Mouse (Mus musculus) spleen, embryonic (tissue): ENCODE results near the gene Pdia2.

Experiments used
- CTCF ChIA-PET: fragments of 350-600 bp; sonication (Branson Sonifier 250); formaldehyde crosslinking; loops from one replicate; lab custom pipeline; 2022; lab: Charles Lee

Gene Pdia2

DNA sequence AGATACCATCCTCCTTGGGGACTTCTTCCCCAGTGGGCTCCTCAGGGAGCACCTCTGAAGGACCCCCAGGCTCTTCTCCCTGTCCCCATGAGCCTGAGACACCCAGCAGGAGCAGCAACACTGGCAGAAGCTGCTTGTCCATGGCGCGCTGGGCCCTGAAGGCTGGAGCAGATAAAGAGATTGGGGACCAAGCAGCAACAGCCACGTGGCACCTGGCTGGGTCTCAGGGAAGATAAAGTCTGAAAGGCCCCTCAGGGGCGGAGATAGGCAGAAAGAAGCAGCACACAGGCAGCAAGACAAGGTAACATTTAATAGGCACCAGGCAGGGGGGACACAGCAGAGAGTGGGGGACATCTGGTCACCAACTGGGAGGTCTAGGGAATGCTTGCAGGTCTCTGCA, at the start of gene Pdia2:
Gene Pdia2 (minus strand): TSS at position 196 of the 400 bp plus-strand sequence.
- CTCF ChIA-PET = no interaction called here

DNA sequence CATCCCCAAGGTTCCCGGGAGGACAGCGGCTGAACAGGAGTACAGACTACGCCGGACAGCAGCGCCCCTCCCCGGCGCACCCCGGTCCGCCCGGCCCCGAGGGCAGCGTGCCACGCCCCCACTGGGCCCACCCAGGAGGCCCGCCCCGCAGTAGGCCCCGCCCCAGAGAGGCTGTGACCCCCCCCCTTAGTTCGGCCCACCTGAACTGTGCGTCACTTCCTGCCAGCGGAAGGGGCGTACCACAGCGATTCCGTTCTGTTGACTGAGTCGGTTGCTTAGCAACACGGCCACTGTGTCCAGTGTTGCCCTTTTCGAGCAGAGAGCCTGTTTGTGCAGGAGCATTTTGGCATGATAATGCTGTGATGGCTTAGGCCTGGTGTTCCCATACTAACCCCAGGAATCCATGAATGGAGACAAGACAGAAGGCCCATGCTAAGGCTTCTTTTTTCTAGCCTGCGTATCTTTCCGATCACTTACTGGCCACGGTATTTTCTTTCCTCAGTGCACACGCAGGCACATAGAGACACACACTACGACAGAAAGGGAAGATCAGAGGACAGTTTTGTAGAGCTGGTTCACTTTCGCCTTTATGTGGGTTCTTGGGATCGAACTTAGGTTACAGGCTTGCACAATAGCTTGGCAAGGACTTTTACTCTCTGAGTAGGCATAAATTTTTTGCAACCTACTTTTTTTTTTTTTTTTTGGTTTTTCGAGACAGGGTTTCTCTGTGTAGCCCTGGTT, 45.4 kb upstream of the Pdia2 start, which contains the start of gene Fam234a:
Gene Fam234a (minus strand): TSS at position 142 of the 741 bp plus-strand sequence.
- CTCF ChIA-PET = interaction anchor here (0.6 kb wide), 1 partner anchor 122 kb away, joined by 3 read pairs; no protein-coding TSS in a partner anchor

DNA sequence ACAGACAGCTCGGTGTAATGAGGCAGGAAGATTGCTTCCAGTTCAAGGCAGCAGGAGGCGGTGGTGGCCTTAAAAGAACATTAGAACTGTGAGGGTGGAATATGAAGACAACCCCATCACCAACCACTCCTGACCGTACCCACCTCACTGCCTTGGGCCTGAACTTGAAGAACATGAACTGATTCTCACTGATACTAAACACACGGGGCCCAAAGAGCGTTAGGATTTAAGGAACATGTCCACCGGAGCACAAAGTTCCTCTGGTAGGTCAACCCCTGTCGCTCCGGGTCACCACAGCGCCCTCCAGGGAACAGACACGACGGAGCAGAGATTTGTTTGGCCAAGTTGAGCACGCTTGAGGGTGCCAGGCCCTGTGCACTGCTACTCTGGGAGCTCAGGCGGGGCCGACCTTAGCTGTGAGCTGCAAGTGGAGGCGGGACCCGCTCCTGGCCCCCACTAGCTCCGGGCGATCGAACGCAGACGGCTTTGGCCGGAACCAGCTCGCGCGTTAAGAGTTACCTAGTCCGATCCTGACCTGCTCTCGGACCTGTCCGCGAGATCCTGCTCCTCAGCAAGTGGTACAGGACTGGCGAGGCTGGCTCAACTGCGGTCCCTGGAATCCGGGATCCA, 44.7 kb upstream of the Pdia2 start:
- CTCF ChIA-PET = no interaction called here

DNA sequence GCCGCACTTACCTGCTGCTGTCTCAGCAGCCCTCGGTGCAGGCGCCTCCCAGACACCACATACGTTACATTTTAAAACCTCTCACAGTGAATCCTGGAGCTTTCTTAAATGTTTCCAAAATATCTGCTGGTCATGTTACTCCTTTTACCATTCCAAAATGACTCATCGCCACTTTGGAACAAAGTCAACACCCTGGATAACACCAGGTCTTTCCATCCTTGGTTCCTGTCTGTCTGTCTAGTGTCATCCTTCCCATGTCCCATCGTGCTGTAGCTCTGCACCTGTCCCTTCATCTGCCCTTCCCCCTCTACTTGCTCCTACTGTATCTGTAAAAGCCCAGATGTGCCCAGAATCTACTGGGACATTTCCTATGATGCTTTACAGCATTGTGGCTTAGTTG, 42.1 kb upstream of the Pdia2 start:
- CTCF ChIA-PET = no interaction called here

DNA sequence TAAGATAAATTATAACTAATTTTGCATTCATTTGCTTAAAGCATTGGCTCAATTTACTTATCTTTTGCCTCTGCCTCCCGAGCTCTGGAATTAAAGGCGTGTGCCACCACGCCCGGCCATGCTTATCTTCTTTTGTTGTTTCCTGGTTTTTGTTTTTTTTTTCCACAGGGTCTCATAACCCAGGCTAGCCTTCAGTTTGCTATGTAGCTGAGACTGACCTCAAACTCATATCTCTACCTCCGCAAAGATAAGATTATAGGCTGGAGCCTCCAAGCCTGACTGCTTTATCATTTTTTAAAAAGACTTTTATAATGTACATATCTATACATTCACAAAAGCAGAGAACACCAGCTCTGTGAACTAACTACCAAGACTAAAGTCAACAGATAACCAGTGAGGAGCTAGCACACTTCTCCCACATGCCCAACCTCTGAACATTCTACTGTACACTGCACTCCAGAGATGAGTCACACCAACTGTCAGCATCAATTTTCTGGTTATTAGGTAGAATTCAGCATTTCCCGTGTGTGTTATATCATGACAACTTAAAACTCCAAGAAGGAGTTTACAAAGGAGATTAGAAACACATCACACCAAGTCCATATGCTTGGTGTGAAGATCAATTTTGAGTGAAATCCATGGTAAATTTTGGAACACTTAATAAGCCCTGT, 41.4 kb upstream of the Pdia2 start:
- CTCF ChIA-PET = no interaction called here

DNA sequence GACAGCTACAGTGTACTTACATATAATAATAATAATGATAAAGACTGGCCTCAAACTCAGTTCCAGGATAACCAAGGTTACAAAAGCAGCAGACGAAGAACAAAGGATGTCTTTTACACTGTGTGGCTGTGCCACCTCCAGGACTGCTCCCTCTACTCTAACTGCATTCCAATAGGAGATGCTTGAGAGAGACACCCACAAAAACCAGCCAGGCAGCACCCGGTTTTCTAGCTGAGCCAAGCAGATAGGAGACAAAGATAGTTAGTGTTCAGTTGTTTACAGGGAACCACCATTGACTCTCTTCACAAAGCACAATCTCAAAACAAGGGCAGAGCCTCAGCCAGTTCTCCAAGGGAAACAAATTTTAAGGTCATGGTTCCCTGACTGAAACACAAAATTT, 40.7 kb upstream of the Pdia2 start:
- CTCF ChIA-PET = no interaction called here

DNA sequence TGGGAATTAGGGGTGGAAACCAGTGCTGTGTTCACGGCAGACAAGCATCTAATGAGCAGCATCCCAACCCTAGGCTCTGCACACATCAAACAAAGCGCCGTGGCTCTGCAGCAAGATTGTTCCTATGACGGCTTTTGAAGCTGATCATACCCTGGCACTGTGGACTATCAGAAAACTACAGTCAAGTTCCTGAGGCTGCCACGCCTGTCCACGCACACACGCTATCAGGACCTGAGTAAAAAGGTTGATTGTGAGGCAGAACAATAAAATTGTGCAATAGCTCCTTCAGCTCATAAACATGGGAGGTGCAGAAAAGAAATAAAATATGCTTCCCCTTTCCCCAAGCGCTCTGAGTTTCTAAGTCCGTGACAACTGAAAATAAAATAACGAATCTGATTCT, 38.8 kb upstream of the Pdia2 start:
- CTCF ChIA-PET = no interaction called here

DNA sequence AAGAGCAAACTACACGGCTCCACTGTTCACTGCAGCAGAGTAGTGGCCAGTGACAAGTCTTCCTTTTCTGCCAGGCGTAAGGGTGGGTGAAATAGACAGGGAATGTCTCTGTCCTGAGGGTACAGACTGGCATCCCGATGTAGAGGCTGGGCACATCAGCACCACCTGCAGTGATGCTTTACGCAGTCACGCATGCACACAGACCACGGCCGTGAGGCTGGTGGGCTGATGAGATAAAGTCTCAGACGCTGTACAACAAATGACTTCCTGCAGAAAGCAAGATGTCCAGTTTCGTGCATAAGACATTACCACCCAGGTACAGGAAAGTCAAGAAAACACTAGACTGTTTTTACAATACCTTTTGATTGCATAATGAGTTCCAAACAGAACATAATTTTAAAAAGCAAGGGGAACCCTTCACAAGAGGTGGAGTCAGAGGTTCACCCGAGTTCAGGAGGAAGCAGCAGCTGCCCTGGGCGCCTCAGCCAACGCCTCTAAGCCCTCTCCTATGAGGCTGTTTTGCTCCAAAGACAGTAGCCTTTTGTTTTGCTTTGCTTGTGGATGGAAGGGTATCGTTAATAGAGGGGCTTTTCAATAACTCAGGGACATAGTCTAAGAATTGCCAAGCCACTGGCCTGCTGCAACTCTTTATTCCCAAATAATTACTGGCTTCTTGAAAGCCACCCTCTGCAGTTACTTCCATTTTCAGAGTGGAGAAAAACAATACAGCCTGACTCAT, 36.4 kb upstream of the Pdia2 start:
- CTCF ChIA-PET = no interaction called here

DNA sequence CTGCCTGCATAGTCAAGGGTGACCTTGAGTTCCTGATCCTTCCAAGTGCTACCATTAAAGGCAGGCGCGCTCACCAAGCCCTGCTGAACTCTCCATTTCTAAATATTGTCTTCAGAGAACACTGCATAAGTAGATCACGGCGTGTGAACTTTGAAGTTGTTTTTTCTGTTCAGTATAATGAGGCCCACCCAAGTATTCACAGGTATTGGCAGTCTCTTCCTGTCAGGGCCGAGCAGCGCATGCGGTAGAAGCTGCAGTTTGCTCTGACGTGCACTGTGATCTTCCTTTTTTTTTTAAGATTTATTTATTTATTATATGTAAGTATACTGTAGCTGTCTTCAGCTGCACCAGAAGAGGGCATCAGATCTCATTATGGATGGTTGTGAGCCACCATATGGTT, 35.5 kb upstream of the Pdia2 start:
- CTCF ChIA-PET = no interaction called here

DNA sequence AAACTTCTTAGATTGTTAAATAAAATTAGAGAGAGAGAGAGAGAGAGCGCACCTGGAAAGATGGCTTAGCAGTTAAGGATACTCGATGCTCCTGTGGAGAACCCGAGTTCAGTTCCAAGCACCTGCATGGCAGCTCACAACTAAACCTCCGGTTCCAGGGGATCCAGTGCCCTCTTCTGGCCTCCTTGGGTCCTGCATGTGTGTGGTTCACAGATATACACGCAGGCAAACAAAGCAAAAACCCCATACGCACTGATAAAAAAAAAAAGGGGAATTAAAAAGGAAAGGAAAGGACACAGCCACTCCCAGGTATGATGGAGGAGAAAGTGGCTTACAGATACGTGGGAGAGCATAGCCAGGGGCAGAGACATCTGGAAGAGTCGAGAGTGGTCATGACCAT, 34.0 kb upstream of the Pdia2 start:
- CTCF ChIA-PET = no interaction called here

DNA sequence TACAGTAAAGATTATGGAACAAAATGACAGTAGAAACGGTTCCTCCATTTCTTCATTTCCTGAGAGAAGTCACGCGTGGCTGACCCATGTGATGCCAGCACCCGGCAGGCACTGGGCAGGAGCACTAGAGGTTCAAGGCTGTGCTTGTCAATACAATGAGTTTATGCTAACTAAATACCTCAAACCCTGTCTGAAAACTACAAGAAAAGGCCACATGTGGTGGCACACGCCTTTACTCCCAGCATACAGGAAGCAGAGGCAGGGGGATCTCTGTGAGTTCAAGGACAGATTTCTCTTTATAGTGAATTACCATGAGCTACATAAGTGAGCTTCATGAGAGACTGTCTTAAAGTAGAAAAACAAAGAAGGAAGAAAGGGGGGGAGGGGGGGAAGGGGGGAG, 32.3 kb upstream of the Pdia2 start:
- CTCF ChIA-PET = no interaction called here

DNA sequence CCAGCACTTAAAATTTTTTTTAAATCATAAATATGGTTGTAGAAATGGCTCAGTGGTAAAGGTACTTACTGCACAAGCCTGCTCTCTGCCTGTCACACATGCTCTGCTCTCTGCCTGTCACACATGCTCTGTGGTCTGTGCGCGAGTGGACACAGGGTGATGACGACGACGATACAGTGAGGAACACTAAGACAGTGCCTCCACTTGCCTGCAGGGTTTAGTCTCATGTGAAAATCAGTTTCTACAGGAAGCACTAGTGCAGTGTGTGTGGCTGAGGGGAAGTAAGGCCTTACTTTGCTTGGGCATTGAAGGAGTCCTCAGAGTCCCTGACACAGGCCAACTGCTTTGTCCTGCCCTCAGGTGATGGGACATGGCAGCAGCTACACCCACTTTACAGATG, 30.9 kb upstream of the Pdia2 start:
- CTCF ChIA-PET = no interaction called here

DNA sequence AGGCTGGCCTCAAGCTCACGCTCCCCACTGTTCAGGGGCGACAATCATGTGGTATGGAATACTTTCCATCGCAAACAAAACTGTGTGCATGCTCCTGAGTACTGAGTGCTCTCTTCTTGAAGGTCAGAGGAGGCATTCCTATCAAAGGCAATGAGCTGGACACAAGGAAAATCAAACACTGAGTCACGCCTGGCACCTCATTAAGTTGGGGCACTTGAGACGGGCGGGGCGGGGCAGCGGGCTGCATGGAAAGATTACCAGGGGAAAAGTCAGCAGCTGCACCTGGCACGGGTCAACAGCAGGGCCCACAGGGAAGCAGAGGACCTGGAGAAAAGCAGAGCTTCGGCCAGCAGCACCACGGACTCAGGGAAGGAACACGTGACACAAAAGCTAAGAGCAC, 26.3 kb upstream of the Pdia2 start:
- CTCF ChIA-PET = no interaction called here

DNA sequence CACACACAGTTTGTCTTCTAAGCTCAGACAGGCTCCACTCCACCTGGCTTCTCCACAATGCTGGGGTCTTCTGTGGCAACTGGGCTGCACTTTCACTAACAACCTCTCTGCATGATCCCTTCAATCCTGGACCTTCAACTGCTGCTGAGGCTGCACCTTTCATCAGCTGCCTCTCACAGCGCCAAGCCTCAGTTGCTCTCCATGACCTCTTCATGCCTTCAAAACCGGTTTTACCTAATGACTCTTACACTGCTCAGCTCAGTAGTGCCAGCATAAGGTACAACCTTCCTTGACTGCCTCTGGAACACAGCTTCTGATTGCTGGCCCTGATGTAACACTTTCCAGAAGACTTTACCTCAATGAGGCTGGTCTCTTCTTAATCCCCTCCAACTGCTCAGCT, 22.6 kb upstream of the Pdia2 start:
- CTCF ChIA-PET = no interaction called here

DNA sequence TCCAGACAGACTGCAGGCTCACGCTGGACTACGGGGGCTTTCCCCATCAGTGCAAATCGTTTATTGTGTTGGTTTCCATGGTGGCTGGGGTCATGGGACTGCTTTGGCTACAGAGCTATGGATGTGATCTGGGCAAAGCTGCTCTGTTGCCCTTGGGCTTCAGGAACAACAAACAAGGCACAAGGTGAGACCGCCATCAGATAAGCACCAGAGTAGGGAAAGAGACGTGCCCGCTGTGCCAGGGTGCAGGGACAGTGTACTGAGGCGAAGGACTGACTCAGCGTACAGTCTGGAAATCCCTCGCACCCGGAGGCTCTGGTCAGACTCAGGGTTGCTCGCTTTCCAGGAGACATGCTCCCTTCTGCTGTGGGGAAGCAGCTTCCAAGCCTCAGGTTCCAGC, 13.8 kb upstream of the Pdia2 start:
- CTCF ChIA-PET = no interaction called here

DNA sequence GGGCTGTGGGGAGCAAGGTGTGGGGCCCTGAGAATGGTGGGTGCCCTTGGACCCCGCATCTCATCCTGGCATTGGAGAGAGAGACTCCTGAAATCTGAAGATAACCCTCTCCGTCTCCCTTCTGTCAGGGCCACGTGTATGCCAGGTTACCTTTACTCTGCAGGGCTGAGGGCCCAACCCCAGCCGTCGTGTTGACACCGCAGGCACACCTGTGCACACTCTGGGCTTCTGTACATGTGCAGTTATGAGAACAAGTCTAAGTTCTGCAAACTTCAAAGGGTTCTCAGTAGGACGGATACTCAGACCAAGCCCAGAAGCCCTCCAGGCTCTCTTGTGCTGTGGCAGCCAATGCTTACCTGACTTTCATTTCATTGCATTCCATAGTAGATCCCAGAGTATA, 13.4 kb upstream of the Pdia2 start:
- CTCF ChIA-PET = no interaction called here

DNA sequence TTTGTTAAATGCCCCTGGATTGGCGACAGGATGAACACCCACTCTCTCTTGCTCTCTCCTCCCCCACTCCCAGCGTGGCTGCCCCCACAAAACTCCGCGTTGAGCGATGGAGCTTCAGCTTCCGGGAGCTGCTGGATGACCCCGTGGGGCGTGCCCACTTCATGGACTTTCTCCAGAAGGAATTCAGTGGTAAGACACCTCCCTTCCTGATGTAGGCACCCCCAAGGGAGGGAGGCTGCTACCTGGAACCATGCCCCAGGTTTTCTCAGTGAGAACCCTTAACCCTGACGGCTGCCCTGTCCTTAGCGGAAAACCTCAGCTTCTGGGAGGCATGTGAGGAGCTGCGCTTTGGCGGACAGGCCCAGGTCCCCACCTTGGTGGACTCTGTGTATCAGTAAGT, 8.8 kb upstream of the Pdia2 start, which contains the start of gene Arhgdig:
Gene Arhgdig (minus strand): TSS at position 101 of the 400 bp plus-strand sequence.
- CTCF ChIA-PET = no interaction called here

DNA sequence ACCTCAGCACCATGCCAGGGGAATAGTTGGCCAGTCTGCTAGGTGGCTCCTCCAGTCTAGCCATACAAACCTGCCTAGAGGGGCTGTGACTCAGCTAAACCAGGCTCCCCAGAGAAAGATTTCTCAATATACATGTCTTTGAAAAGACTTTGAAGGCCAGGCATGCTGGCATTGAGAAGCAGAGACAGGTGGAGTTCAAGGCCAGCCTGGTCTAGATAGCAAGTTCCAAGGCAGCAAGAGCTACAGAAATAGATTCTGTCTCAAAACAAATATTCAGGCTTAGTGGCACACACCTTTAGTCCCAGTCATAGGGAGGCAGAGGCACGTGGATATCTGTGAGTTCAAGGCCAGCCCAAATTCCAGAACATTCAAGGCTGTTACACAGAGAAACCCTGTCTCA, 7.5 kb upstream of the Pdia2 start:
- CTCF ChIA-PET = no interaction called here

DNA sequence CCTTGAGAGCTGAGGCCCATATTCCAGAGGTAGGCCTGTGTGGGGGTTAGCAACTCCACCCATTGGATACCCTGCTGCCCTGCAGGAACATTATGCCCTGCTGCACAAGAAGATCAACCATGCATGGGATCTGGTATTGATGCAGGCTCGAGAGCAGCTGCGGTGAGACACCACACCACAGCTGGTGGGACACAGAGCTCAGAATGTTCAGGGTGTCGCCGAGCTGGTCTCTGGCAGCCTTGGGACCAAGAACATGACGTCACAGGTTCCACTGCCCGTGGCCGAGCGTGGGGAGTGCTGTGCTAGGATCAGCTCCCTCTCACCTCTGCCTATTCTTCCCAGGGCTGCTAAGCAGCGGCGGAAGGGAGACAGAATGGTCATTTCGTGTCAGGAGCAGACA, 5.9 kb upstream of the Pdia2 start:
- CTCF ChIA-PET = no interaction called here

DNA sequence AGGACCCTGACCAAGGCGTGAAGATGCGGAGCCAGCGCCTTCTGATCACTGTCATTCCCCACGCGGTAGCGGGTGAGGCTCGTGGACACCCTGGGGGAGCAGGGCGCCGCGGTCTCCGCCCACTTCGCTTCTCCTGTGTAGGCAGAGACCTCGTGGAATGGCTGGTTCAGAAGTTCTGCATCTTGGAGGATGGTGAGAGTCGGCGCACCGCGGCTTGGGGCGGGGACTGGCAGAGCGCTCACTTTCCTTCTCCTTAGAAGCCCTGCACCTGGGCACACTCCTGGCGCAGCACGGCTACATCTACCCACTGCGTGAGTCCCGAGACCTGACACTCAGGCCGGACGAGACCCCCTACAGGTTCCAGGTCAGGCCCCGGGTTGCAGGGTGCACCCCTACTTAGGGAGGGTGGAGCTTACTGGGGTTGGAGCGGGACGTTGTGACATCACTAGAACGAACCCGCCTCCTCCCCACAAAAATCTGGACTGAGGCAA, 4.5 kb upstream of the Pdia2 start:
- CTCF ChIA-PET = no interaction called here

DNA sequence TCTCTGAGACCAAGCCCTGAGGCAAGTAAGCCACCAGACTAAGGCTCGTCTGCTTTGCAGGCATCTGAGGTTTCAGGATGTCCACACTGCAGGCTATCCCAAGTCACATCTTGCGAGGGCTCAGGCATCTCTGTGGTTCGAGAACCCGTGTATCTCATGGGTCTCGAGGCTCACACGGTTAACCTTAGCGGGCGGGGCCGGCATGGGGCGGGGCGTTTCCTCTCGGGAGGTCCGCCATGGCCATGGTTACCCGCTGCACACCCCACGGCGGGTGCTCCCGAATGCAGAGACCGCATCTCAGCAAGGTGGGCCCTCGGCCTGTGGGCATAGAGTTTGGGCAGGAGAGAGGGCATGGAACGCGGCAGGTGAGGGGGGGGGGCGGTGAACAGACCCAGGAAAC, 3.9 kb upstream of the Pdia2 start, which contains the start of gene Rgs11:
Gene Rgs11 (plus strand): TSS at position 215 of the 400 bp plus-strand sequence.
- CTCF ChIA-PET = no interaction called here

DNA sequence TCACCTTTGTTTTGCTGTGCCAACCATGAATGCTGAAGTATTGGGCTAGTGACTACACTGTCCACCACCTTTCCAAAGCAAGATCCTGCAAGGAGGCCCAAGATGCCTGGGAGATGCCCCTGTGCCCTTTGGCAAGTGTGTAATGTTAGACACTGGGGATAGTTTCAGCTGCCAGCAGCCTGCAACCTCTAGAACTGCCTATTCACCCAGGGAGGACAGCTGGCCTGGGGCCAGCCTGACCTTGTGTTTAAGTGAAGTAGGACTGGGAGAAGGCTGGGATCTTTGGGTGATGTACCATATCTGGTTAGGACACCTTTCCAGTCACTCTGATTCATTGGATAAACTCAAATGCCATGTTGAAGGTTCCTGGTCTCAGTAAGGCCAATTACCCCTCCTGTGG, 3.1 kb upstream of the Pdia2 start:
- CTCF ChIA-PET = interaction anchor here (0.7 kb wide), 1 partner anchor 8 kb away, joined by 7 read pairs; no protein-coding TSS in a partner anchor
